Mouse (Mus musculus) midbrain, postnatal 0 days (tissue): ENCODE measurements around the gene Slc25a21. TPM values are rescaled to one million over a fixed set of nuclear protein-coding genes. Genes with fewer than 3 reads are reported as not detected.

Experiments used
- ATAC-seq: fragments of 200-750 bp; cut with Nextera tagmentation; 2 replicates; pipeline ENCODE4 v1.8.0; 2017; ENCODE audit warnings: moderate number of reproducible peaks, mild to moderate bottlenecking, moderate TSS enrichment, moderate library complexity; ENCODE audit not compliant: low FRiP score
- DNase-seq: peaks from one replicate; pipeline ENCODE4 v3.0.0-alpha.2; 2015; ENCODE audit warnings: low spot score
- H3K27ac ChIP-seq: fragments of 300-500 bp; sonication (generic); 2 replicates; pipeline ENCODE4 v1.5.1; 2014; ENCODE audit warnings: low read depth, mild to moderate bottlenecking, low read length, mixed read lengths
- H3K27me3 ChIP-seq: fragments of 300-500 bp; sonication (generic); 2 replicates; pipeline ENCODE4 v1.6.1; 2014; ENCODE audit warnings: low read length, control low read depth, mixed read lengths; ENCODE audit not compliant: insufficient read depth
- H3K36me3 ChIP-seq: fragments of 300-500 bp; sonication (generic); 2 replicates; pipeline ENCODE4 v1.6.1; 2014; ENCODE audit warnings: low read length, control low read depth, mixed read lengths; ENCODE audit not compliant: insufficient read depth
- H3K4me1 ChIP-seq: fragments of 300-500 bp; sonication (generic); 2 replicates; pipeline ENCODE4 v1.6.1; 2014; ENCODE audit warnings: mild to moderate bottlenecking, control low read depth, antibody characterized with exemption, low read length, mixed read lengths; ENCODE audit not compliant: insufficient read depth
- H3K4me2 ChIP-seq: fragments of 300-500 bp; sonication (generic); 2 replicates; pipeline ENCODE4 v1.6.1; 2014; ENCODE audit warnings: low read depth, mild to moderate bottlenecking, low read length, mixed read lengths; ENCODE audit not compliant: poor library complexity, severe bottlenecking
- H3K4me3 ChIP-seq: fragments of 300-500 bp; sonication (generic); 2 replicates; pipeline ENCODE4 v1.5.1; 2014; ENCODE audit warnings: low read depth, mild to moderate bottlenecking, low read length, moderate library complexity
- H3K9ac ChIP-seq: fragments of 300-500 bp; sonication (generic); replicated peaks from 2 replicates; pipeline ENCODE4 v1.6.1; 2014; ENCODE audit warnings: mild to moderate bottlenecking, low read length, moderate library complexity, mixed read lengths; ENCODE audit not compliant: poor library complexity, severe bottlenecking
- H3K9me3 ChIP-seq: fragments of 300-500 bp; sonication (generic); 2 replicates; pipeline ENCODE4 v1.6.1; 2016; ENCODE audit warnings: low read length, control low read depth
- CTCF ChIP-seq: IDR thresholded peaks from 2 replicates; pipeline ENCODE4 v1.5.1; 2016; ENCODE audit warnings: antibody characterized with exemption, mild to moderate bottlenecking
- WGBS: fragments of 180-500 bp; shearing (Covaris S2); extraction: QIAGEN DNeasy Blood & Tissue Kit; methylation state at CpG from one replicate; pipeline ENCODE4 v1.1.7; 2014; 5-methylcytosine and 5-hydroxymethylcytosine counted together
- polyA plus RNA-seq: library from polyadenylated mRNA; unstranded; fragments of >200 nt; fragmentation: Nextera tagmentation; extraction: Ambion mirVana; gene quantifications from 2 replicates; pipeline ENCODE4 v1.2.1, GENCODE M21; 2015
- total RNA-seq: library from RNA; depleted of rRNA; stranded (reverse); fragments of >200 nt; gene quantifications from 2 replicates; pipeline ENCODE4 v1.2.3, GENCODE M21; 2014; rRNA removed

The Slc25a21 gene
- total and polyA plus RNA-seq, 2 experiments from 2014 or later, result 0.11 TPM; not detected in 1

DNA sequence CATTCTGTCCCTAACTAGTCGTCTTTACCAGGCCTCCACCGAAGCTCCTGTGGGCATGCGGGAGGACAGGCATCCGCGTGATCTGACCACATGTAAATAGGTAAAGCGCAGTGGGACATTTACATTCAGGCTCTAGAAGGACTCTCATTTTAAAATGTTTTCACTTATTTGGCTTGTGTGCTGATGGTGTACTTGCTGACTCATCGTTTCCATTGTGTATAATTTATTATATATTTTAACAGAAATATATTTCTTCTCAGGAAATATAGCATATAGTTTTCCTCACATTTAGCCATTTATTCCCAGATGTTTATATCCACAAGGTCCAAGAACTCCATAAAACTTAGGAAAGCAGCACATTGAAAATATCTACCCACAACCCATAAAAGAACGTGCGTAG, 526.5 kb downstream of the Slc25a21 start:
- H3K4me1 ChIP-seq, result no peaks in the 10 kb centered on the region
- no peak for TF ChIP-seq CTCF
- H3K9ac ChIP-seq, result no peak overlapping the region
- H3K27me3 ChIP-seq, result no peaks in the 10 kb centered on the region
- WGBS, result 95% methylated on average over 9 of the region's 9 CpGs
- H3K4me3 ChIP-seq, result no peak overlapping the region
- no peak overlapping the region for H3K27ac ChIP-seq
- H3K4me2 ChIP-seq, result no peak overlapping the region
- no peak for DNase-seq
- H3K36me3 ChIP-seq, result no peaks in the 10 kb centered on the region
- H3K9me3 ChIP-seq, result no peaks in the 10 kb centered on the region
- no peak for ATAC-seq

DNA sequence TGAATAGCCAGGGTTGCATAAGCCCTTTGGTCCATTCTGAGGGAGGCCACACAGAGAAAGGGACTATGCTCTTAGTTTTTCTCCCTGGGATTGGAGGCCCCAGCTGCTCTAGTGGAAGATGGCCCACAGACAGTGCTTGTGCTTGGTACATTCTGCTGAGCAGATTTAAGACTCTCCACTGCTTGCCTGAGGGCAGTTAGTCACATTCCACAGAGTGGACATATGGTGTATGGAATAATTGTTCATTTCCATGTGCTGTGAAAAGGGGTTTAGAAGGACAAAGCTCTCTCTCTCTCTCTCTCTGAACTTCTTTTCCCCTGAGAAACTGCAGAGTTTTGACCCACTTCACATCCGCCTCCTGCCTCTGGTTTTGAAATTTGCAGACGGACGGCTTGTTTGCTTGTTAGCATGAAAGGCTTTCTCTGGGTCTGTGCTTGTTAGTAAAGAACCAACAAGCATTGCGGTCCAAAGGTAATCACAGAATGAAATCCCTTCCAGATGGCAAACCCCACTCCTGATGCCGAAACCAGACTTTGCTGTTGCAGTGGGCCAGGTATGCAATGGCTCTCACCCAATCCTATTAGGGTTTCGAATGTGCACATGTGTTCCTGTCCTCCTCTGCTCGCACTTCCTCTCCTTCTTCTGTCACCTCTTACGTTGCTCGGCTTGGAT, 527.7 kb downstream of the Slc25a21 start:
- H3K36me3 ChIP-seq, result no peaks in the 10 kb centered on the region
- no peaks in the 10 kb centered on the region for H3K9me3 ChIP-seq
- H3K27ac ChIP-seq, result no peak overlapping the region
- no peaks in the 10 kb centered on the region for H3K4me1 ChIP-seq
- ATAC-seq (no peak), DNase-seq (no peak)
- WGBS, result 67% methylated on average over 9 of the region's 9 CpGs
- no peaks in the 10 kb centered on the region for H3K27me3 ChIP-seq
- no peak overlapping the region for H3K4me3 ChIP-seq
- no peak overlapping the region for H3K9ac ChIP-seq
- no peak overlapping the region for H3K4me2 ChIP-seq
- no peak for TF ChIP-seq CTCF

Other genes with a start within 250 kb of the Slc25a21 start
- gene Prps1l3, start 32.9 kb upstream of the Slc25a21 start, total RNA-seq, result 17.3 and 20.3 TPM in 2 replicates
- gene Prps1l3, start 32.9 kb upstream of the Slc25a21 start, polyA plus RNA-seq, result 13.7 TPM in 2 replicates
- 1.9 and 4.0 TPM in 2 replicates for gene Mipol1, start 33.0 kb upstream of the Slc25a21 start, total RNA-seq
- 3.5 and 4.1 TPM in 2 replicates for gene Mipol1, start 33.0 kb upstream of the Slc25a21 start, polyA plus RNA-seq